In the genomic region with DNA sequence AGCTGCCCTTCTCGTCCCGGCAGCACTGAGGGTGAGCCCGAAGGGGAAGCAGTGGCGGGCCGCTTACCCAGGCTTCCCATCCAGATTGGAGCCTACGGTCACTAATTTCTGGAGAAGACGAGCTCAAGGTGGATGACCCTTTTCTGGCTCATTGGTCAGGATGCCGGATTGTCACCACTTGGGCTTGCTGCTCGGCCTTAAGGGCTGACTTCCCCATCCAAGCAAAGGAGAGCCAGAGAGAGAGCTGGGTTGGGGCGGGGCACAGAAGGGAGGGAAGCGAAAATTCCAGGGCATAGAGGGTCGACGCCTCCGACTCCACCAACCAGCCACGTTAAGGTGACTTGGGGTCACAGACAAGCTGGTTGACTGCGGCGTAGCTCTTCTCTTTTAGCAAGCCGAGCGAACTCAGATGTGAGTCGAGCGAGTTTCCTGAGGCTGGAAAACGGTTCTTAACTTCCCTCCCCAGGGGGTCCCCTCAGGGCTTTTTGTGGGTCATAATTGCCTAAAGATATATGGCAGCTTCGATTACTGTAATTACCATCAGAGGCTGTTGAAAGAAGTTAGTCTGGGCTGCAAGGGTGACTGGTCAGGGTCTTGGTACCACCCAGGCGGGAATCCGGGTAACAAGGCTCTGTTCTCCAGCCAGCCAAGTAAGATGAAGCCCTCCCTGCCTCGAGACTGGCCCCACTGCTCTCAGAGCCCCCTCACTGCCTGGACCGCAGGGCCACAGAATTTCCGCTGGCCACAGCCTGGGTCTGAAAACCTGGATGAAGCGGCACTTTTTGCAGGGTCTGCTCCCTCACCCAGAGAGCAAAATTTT, we compare ENCODE assay signal across 10 mouse cellular contexts. TPM values are rescaled to one million over a fixed set of nuclear protein-coding genes. Genes with fewer than 3 reads are reported as not detected.
DNase-seq lines count a peak whose midpoint lies in the region; ATAC-seq and TF ChIP-seq lines count a peak whose summit lies in the region.
"Had no signal": no experiment of that assay in that cellular context is flagged by ENCODE, and none has a peak within 500 bp of the region (broad histone marks: within the 10 kb centered on the region; RNA-seq: fewer than 3 reads in every experiment).

No protein-coding gene starts in this region.

- no peak for TF ChIP-seq CTCF in gastrocnemius, adult 2 months (IDR thresholded peaks at IDR 0.05)
- TF ChIP-seq CTCF in lung, embryonic 14.5 days (IDR thresholded peaks at IDR 0.05; ENCODE audit: low read depth) = no peak

- no peak overlapping the region for H3K9ac ChIP-seq in lung, embryonic 14.5 days
- H3K9ac ChIP-seq in hindbrain, embryonic 14.5 days = no peak overlapping the region

- ATAC-seq in lung, embryonic 14.5 days (ENCODE audit: insufficient read depth) = no peak
- no peak for ATAC-seq in hindbrain, embryonic 14.5 days (ENCODE audit: low FRiP score)
- no peak for ATAC-seq in activated CD4-positive, CD25-positive, alpha-beta regulatory T cell, adult 4 months

- H3K36me3 ChIP-seq in lung, embryonic 14.5 days (ENCODE audit: insufficient read depth) = no peaks in the 10 kb centered on the region
- H3K36me3 ChIP-seq in hindbrain, embryonic 14.5 days (replicated peaks; ENCODE audit: control insufficient read depth, insufficient read depth) = no peaks in the 10 kb centered on the region

- H3K4me2 ChIP-seq in lung, embryonic 14.5 days = no peak overlapping the region
- peak overlapping the region; percentile 15; the same call in 1 of the 2 replicates for H3K4me2 ChIP-seq in hindbrain, embryonic 14.5 days (replicated peaks)

- peak overlapping the region; percentile 53 for H3K4me3 ChIP-seq in gastrocnemius, adult 2 months
- no peak overlapping the region for H3K4me3 ChIP-seq in lung, embryonic 14.5 days (ENCODE audit: low read depth, low read length)
- 0 out of 2 replicates have a peak overlapping the region, but pooled peaks have one; percentile 5 for H3K4me3 ChIP-seq in hindbrain, embryonic 14.5 days (replicated peaks; ENCODE audit: low read length)

- H3K27me3 ChIP-seq in lung, embryonic 14.5 days (ENCODE audit: insufficient read depth, low read length) = peaks cover 96% of the 10 kb centered on the region
- H3K27me3 ChIP-seq in hindbrain, embryonic 14.5 days (ENCODE audit: control insufficient read depth, insufficient read depth, low read length) = peaks cover 99% of the 10 kb centered on the region

- 1% methylated on average over 29 of the region's 29 CpGs for WGBS in lung, embryonic 14.5 days
- 1% methylated on average over 29 of the region's 29 CpGs for WGBS in hindbrain, embryonic 14.5 days

- intact Hi-C loops in gastrocnemius, adult 2 months (cut with DNase I) = loop anchor here (5.0 kb wide), 1 partner anchor 52 kb away; no protein-coding TSS in a partner anchor

- no peaks in the 10 kb centered on the region for H3K9me3 ChIP-seq in lung, embryonic 14.5 days (ENCODE audit: low read depth, low read length)
- H3K9me3 ChIP-seq in hindbrain, embryonic 14.5 days (ENCODE audit: control insufficient read depth, low read length) = no peaks in the 10 kb centered on the region

- H3K27ac ChIP-seq in gastrocnemius, adult 2 months = no peak overlapping the region
- H3K27ac ChIP-seq in lung, embryonic 14.5 days (ENCODE audit: low read depth) = no peak overlapping the region
- H3K27ac ChIP-seq in hindbrain, embryonic 14.5 days = no peak overlapping the region

- H3K4me1 ChIP-seq in lung, embryonic 14.5 days (ENCODE audit: insufficient read depth) = no peaks in the 10 kb centered on the region
- H3K4me1 ChIP-seq in hindbrain, embryonic 14.5 days (replicated peaks; ENCODE audit: control insufficient read depth, insufficient read depth, low read length) = peaks cover 17% of the 10 kb centered on the region

- no peak for DNase-seq in gastrocnemius, adult 2 months
- DNase-seq in gastrocnemius, postnatal 25 days = no peak
- peak; percentile 8 for DNase-seq in lung, embryonic 14.5 days
- DNase-seq in lung, postnatal 36 days = no peak
- no peak for DNase-seq in hindbrain, embryonic 14.5 days (ENCODE audit: low spot score)
- DNase-seq in retina, embryonic 14.5 days (ENCODE audit: low spot score) = peak; percentile 94
- DNase-seq in kidney, adult 9 months = no peak
- DNase-seq: kidney, postnatal 36 days; lung, postnatal 14 days had no signal

RNA-seq across cellular contexts. Expression of a gene that starts 3.1 kb away (rescaled TPM):
- not detected for total RNA-seq in gastrocnemius, adult 2 months (2021)
- not detected for total RNA-seq in gastrocnemius, postnatal 25 days (2021)
- not detected in 2 replicates for polyA plus RNA-seq in lung, embryonic 14.5 days (2014; fragmentation: Nextera tagmentation; extraction: Ambion mirVana)
- 0.23 TPM in 1 of 2 replicates, not detected in the other for polyA plus RNA-seq in hindbrain, embryonic 14.5 days (2014; fragmentation: Nextera tagmentation; extraction: Ambion mirVana)
- polyA plus RNA-seq in activated CD4-positive, CD25-positive, alpha-beta regulatory T cell, adult 4 months (2017; shearing (Covaris generic)) = not detected

RNA-seq across cellular contexts. Expression of a gene that starts 3.3 kb away (rescaled TPM):
- total RNA-seq in gastrocnemius, adult 2 months (2021) = 10 to 100 TPM; 14.7 to 22.2 TPM
- 10 to 100 TPM; 18.0 to 20.6 TPM for total RNA-seq in gastrocnemius, postnatal 25 days (2021)
- polyA plus RNA-seq in lung, embryonic 14.5 days (2014; fragmentation: Nextera tagmentation; extraction: Ambion mirVana) = 10.7 and 11.9 TPM in 2 replicates
- polyA plus RNA-seq in hindbrain, embryonic 14.5 days (2014; fragmentation: Nextera tagmentation; extraction: Ambion mirVana) = 41.8 and 43.5 TPM in 2 replicates
- 10 to 100 TPM; 35.5 to 46.7 TPM for polyA plus RNA-seq in activated CD4-positive, CD25-positive, alpha-beta regulatory T cell, adult 4 months (2017; shearing (Covaris generic))

Comparison
In these comparisons a context has a peak if more than half of its experiments do, and no peak if none do; other contexts are left out.
1. DNase-seq: peak in lung, embryonic 14.5 days (single experiment) and retina, embryonic 14.5 days (single experiment); none in gastrocnemius, adult 2 months (single experiment), gastrocnemius, postnatal 25 days (single experiment), lung, postnatal 36 days (single experiment), hindbrain, embryonic 14.5 days (single experiment) and kidney, adult 9 months (single experiment).